Mouse (Mus musculus) ovary, adult 2 months (tissue): ENCODE data around the gene Bfsp1. TPM values are rescaled to one million over a fixed set of nuclear protein-coding genes. Genes with fewer than 3 reads are reported as not detected.

Experiments
- polyA plus RNA-seq: library from polyadenylated mRNA; depleted of rRNA; stranded (reverse); fragments of >200 nt; gene quantifications from 2 replicates; pipeline ENCODE4 v1.2.3, GENCODE M21; 2012; rRNA removed

Bfsp1 gene
- polyA plus RNA-seq: 1.0 and 1.2 TPM in 2 replicates

DNA sequence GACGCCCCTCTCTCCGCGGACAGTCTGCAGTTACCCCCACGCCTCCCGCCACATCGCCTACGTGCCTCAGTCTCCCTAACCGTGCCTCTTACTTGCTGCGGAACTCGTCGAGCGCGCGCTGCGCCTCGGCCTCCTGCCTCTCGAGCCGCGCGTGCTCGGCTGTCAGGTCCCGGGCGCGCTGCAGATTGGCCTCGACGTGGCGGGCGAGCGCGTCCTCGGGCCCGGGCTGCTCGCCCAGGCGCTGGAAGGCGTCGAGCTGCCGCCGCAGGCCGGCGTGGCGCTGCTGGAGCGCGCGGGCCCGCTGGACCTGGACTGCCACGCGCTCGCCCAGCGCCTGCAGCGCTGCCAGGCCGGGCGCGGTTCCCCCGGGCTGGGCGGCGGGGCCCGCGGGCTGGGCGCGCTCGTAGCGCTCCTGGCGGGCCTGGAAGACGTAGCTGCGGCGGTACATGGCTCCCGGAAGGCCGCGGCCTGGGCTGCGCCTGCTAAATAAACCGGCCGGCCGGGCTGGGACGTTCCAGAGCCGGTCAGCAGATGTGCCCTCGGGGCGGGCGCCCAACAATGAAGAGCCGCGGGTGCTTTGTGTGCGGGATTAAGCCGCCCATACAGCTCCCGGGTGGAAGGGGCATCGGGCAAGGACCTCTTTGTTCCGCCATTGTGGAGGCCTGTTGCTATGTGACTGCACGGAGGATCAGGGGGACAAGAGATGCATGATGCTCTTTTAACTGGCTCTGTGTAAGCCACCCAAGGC lies at the start of gene Bfsp1:
Gene Bfsp1, minus strand, starts transcription at position 690 of the 748 bp plus-strand sequence.

Other genes starting within 250 kb of the Bfsp1 start
- gene Dstn, start 52.1 kb upstream of the Bfsp1 start, polyA plus RNA-seq: 30.3 and 33.9 TPM in 2 replicates
- gene Rrbp1, start 148.1 kb upstream of the Bfsp1 start, polyA plus RNA-seq: 72.3 and 73.9 TPM in 2 replicates
- gene Banf2, start 169.9 kb upstream of the Bfsp1 start, polyA plus RNA-seq: not detected in 2 replicates